Mouse (Mus musculus) T-helper 2 cell (primary cell): ENCODE results near the gene Nfkbia.

Experiments used
- in situ Hi-C: fragments of 300-600 bp; cut with MboI, MseI; formaldehyde crosslinking; loops from one replicate; pipeline ENCODE4 v1.15.1; 2025; ENCODE audit warnings: high pct_unique_total_duplicates

Nfkbia gene

DNA sequence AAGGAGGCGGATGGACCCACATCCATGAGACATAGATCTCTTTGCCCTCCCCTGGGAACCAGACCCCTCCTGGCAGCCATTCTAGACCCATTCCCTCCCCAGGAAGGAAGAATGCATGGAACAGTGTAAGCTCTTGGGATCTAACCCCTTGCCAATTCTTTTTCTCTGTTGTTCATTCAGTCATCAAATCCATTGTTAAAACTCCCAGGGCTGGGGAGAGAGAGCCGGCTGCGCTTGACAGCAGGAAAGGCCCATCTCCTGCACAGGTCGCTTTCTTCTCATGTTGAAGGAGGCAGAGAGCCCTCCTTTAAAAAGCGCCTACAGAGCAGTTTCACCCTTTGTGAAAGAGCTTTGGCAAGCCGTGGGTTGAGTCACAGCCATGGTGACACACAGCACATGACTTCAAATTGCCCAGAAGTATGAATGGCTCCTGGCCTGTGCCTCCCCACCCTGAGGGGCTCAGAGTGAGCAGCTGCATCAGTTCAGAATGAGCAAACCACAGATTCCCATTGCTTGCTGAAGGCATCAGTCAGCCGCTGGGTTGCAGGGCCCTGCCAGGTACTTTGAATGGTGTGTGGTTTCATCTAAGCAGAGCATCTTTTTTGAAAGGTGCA, 26.3 kb downstream of the Nfkbia start:
- in situ Hi-C loops = no loop called here

DNA sequence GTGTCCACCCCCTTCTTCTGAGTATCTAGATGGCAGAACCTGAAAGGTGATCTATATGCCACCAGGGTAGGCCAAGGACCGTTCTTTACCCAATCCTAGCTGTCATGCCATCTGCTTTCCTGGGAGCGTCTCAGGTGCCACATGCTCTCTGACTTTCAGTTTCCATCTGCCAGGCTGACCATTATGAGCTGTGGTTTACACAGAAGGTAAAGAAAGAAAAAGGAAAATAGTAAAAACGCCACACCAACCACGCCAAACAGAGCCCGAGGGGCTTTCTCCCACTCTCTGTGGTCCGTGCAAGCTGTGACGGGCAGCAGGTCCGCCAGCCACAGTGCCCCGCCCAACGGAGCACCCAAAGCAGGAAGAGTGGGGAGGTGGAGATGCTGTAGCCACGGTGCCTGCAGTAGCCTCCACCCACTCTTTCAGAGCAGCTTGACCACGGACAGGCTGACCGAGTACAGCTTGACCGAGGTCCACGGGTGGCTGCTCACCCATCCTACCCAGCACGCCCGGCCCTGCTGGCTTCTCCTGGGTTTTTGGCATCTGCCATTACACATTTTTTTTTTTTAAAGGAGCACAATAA, 27.0 kb downstream of the Nfkbia start:
- in situ Hi-C loops = no loop called here

DNA sequence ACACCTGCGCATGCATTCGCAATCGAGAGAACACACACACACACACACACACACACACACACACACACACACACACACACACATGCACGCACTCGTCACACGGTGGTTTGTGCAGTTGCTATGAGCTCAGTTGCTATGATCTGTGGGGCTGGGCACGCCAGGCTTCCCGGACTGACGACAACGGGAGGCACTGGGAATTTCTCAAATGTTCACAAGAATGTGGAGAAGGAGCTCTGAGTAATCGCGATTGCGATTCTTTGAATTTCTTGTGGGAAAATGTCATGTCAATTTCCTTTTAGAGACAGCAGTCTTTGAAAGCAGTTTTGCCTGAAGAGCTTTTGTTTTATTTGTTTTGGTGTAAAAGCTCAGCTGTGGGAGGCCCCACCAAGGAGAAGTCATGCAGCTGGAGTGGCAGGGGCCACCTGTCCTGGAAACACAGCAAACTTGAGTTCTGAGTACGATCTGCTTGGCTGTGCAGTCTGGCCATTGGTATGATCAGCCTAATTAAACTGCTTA, 27.5 kb downstream of the Nfkbia start:
- in situ Hi-C loops = no loop called here

DNA sequence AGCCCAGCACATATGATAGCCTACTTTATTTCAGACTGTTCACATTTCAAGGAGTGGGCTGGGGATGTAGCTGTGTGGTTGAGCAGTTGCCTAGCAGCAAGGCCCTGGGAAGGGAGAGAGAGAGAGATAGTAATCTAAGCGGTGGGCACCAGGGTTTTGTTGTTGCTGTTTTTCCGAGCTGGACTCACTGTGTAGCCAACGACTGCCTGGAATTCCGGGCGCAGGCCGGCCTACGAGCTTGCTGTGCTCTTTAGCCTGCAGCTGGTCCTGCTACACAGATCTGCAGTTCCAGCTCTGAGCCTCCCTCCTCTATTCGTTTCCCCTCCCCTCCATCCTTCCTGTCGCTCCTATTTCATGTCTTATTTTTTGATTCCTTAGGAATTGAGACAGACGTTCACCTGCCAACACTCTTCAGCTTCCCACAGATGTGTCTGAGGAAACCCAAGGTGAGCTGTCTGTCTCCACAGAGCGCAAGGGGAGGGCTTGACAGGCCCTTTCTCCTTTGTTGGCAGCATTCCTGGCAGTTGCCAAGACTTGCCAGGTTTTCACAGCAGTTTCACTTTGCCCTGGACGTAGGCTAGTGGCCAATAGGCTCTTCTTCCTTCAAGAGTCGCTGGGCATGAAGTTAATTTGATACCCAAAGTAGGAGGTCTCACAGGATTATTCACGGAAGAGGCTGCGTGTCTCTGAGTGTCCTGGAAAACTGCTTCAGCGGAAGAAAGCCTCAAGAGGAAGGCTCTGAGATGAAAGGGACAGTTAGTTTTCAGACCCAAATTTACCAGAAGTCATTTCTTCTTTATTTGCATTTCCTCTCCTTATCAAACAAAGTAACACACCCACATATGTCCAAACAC, 28.2 kb downstream of the Nfkbia start:
- in situ Hi-C loops = no loop called here

DNA sequence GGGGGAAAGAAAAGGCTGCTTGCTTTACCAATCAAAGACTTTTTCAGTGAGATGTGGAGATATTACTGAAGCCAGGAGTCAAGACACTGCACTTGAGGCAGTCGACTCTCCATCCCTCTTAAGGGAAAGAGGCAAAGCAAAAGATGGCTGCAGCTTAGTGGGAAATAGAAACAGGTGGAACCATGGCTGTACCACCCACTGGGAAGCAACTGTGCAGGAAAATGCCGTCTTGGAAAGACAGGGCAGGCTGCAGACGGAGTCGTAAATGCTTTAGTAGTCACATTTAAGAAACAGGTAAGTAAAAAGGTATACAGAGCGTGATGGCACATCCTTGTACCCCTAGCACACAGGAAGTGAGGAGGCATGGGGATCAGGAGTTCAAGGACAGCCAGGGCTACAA, 29.4 kb downstream of the Nfkbia start:
- in situ Hi-C loops = no loop called here

DNA sequence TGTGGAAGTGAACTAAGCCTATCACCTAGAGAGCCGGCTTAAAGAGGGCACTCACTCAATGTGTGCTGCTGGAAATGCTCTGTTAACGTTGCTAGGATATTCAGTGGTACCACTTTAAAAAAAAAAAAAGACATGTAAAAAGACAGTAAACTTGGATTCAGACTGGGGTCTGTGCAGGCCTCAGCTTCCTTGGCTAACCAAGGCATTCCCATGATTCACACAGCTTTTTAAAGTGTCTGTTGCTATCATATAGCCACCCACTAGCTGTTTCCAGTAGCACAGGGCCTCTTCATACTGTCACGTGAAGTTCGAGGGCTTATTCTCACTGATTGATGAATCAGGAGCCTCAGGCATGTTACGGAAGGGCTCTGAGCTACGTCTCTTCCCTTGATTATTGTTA, 30.0 kb downstream of the Nfkbia start:
- in situ Hi-C loops = no loop called here

DNA sequence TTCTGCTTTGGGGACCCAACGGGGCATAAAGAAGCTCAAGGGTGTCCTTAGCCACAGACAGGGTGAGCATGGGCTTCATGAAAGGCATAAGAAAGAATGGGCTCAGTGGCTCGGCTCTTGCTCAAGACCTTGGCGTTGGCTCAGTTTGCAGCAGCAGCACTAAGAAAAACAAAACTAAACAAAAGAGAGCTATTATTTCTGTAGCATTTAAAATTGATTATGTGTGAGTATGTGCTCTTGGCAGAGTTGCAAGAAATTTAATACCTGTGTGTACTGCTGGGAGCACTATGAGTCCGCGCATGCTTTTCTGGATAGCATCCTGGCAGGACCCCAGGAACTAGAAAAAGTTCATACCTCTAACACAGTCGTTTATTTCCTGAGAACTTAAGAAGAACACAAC, 30.7 kb downstream of the Nfkbia start:
- in situ Hi-C loops = no loop called here

DNA sequence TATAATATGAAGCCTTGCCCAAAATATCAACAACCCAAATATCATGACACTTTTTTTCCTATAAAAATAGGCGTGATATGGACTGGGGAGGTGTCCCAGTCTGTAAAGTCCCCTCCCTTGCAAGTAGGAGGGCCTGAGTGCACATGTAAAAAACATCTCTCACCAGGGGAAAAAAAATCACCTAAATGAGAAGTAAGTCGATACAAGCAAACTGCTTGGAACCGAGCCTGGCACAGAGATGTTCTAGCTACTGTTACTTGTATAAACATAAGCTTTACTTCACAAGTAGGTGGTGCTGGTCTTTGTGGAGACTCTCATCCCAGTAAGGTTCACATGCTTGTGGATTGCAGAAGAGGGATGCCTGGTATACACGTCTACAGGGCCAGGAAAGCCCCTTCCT, 31.5 kb downstream of the Nfkbia start:
- in situ Hi-C loops = no loop called here

DNA sequence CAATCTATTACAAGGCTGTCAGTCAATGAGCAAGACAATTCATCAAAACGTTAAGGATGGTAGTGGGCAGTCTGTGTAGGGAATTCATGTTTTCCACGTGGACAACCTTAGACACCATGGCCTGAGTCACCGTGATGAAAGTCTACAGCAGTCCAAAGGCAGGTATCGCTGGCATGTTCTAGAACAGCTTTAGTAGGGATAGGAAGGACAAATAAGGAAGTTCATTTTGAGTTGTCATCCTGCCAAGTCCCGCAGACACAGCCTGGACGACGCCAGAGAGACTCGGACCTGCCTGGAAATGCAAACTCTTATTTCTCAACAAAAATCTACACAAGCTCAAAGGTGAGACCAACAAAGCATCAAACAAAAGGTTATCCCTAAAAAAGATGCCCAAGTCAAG, 32.7 kb downstream of the Nfkbia start:
- in situ Hi-C loops = no loop called here

DNA sequence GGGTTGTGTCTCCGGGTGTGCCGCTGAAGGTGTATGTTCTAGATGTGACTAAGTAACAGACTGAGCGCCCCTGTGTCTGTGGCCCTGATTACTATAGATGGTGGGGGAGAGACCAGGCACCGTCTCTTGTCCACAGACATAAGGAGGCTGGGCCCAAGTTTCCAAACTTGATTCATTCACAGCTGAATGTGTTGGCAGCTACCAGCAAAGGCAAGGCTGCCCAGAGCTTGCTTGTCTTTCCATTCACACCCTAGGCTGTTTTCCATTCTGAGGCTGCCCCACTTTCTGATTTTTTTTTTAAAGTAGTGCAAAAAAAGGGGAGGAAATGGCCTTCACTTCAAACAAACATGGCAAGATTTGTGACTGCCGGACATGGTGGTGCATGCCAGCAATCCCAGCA, 35.6 kb downstream of the Nfkbia start:
- in situ Hi-C loops = no loop called here

DNA sequence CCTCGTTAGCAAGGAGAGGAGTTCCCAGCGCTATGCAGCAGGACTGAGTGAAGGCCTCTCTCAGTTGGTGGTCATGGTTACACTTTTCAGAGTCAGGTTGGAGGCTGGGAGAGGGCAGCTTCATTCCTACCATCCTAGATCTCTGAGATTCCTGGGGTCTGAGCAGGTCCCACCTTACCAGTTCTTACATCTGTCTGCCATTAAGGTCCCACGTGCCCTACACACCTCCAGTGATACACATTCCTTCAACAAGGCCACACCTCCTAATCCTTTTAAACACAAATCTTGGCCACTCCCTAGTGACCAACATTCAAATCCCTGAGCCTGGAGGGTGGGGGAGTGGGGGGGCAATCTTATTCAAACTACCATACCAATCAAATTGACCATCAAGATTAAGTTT, 36.3 kb downstream of the Nfkbia start:
- in situ Hi-C loops = no loop called here

DNA sequence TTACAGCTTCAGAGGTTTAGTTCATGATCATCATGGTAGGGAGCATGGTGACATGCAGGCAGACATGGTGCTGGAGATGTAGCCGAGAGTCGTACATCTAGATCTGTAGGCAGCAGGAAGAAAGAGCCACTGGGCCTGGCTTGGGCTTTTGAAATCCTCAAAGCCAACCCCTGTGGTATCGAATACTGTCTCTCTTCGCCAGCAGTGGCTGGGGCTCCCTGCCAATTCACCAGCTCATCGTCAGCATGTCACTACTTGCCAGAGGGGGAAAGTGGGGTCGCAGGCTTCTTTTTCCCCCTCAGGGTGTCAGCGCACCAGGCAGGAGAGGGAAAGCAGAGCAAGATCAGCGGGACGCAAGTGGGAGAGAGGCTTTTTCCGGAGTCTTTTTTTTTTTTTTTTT, 37.2 kb downstream of the Nfkbia start:
- in situ Hi-C loops = no loop called here

DNA sequence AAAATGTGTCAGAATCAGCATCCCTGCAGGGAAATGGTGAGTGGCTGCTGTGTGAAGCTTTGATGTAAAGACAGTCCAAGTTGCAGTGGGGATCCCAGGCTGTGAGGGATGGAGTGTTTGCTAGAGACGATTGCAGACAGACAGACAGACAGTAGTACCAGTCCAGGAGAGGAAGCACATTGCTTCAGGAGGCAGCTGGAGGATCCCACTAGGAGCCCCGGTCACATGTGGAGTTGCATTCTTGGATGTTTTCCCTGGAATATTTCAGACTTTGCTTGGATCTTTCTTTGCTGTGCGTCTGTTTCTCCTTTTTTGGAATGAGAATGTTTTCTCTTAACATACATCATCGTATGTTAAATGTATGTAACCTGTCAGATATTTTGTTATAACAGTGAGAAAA, 38.5 kb downstream of the Nfkbia start:
- in situ Hi-C loops = no loop called here

DNA sequence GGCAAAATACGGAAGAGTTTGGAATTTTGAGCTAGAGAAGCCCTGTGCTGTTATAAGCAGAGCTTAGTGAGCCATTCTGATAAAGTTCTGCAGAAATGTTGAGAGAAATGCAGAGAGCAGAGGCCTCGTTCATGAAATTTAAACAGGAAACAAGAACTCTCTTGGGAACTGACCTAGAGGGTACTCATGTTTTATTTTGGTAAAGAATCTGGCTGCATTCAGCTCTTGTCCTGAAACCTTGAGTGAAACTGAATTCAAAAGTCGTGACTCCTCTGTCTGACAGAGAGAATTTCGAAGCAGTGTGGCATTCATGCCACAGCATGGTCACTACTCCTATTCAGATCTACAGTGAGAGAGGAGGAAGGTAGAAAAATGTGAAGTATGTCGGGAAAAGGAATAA, 39.6 kb downstream of the Nfkbia start:
- in situ Hi-C loops = no loop called here

DNA sequence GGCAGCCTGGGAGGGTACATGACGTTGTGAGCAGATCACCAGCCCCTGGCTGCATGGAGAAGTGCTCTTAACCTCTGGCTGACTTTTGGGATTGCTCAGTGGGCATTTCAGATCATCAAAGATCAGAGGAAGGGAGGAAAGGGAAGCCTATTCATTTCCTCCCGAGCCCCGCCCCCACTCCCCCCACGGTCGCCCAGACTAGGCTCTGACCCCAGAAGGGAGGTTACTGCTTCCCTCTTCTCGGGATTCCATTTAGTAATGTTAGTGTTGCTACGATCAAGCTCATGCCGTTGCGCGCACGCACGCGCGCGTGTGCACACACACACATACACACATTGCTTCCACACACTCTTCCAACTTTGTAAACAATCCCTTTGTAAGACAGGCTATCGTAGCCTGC, 42.0 kb downstream of the Nfkbia start:
- in situ Hi-C loops = no loop called here

DNA sequence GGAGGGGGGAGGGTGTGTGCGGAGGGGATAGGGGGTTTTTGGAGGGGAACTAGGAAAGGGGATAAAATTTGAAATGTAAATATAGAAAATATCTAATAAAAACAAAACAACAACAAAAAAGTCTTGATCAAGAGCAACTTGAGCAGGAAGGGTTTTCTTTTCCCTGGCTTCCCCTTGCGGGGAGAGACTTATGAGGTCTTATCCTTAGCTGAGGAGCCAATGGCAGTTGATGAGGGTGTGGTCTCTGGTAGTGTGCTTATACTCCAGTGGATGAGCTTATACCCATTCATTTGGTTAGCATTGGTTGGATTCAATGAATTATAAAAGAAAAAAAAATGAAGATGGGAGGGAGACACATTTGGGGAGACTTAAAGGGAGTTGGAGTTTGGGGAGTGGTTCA, 43.4 kb downstream of the Nfkbia start:
- in situ Hi-C loops = no loop called here

DNA sequence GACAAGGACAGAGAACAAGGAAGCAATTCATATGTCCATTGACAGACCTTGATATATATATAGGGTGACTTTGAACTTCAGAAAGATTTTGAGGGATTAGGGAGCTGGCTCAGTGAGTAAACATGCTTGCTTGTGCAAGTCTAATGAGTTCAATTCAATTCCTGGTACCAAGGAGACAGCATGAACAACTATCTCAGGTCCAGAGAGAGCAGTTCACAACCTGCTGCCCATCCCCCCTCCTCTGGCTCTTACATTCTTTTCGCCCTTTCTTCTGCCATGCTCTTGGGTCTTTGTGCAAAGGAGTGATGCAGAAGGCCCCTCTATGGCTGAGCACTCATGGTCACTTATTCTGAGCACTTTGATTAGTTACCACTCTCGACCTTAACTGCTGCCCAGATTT, 44.0 kb downstream of the Nfkbia start:
- in situ Hi-C loops = no loop called here

DNA sequence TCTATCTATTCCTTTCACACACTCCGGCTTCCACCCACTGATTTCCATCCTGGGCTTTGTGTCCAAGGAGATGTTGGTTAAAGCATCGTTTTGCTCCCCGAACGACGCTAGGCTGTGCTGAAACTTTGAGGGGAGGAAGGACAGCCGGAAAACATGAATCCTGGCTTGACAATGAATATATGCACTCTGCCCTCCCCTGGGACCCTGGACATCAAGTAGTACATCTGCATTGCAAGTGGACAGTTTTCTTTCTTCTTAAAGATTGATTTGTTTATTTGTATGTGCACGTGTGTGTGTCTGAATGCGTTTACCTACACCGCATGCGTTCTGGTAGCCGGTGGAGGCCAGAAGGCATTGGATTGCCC, 45.1 kb downstream of the Nfkbia start:
- in situ Hi-C loops = no loop called here

DNA sequence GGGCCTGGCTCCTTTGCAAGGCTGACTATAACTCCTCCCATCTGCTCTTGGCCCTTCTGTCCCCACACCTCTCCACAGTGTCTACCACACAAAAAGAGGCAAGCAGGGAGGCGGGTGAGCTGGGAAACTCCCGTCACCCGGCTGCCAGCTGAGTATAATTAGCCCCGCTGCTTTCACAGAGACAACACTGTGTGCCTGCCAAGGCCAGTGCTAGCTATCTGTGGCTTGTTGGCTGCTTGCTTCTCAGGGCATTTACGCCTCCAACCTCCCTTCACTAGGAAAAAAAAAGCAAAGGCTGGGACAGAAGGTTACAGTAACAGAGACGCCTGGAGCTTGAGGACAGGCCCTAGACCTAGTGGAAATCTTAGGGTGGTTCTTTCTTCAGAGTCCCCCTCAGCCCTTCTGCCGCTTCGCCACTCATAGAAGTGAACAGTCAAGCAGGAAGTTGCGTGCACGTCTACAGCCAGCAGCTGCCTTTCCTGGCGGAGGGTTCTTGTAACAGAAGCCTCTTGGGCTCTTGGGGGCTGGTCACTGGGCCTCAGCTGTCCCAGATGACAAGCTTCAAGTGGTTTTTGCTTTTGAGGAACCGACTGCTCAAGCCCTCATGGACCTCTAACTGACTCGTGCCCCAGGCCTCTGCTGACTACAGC, 45.6 kb downstream of the Nfkbia start:
- in situ Hi-C loops = no loop called here

DNA sequence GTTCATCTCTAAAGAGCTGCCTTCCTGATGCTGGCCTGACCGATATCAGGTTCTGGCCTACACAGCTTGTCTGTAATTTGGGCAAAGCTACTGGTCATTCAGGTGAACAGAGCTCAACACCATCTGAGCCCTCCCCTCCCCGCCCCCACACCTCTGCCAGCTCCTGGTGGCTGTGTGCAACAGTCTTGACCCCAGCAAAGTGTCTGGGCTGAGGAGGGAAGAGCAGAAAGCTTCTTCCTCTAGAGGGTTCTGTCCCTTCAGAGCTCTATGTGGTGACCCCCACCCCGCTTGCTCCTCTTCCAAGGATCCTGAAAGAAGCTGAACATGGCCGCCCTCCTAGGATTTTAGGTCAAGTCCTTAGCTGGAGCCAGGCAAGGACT, 46.1 kb downstream of the Nfkbia start:
- in situ Hi-C loops = no loop called here

DNA sequence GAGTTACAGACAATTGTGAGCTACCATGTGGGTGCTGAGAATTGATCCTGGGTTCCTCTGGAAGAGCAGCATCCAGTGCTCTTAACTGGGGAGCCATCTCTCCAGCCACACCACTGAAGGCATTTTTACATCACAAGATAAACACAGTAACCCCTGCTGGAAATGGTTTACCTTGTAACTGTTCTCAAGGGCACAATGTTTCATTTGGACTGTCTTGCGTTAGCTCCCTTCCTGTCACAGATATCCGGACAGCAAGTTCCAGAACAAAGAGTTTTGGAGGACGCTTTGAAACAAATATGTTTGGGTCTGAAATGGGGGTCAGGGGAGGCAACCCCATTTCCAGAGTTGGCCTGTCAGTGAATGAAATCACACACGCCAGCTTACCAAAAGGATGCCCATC, 46.9 kb downstream of the Nfkbia start:
- in situ Hi-C loops = no loop called here

DNA sequence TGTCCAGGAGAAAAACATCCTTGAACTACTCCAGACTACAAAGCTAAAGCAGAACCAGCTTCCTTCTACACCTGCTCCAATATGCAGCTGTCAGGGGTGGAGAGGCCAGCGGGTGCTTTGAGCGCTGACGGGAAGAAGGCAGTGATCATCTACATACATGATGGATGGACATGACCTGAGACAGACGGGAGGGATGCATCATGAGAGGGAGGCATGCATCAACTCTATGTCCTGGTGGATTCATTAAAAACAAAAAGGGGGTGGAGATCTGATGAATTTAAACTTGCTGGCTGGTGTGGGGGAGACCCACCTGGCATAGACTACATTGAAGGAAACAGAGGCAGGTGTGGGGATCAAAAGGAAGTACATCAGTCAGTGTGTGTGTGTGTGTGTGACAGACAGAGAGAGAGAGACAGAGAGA, 48.4 kb downstream of the Nfkbia start:
- in situ Hi-C loops = no loop called here
